Mouse (Mus musculus): ENCODE results near the gene Nrxn1. TPM values are rescaled to one million over a fixed set of nuclear protein-coding genes. Genes with fewer than 3 reads are reported as not detected.

The Nrxn1 gene
- polyA plus RNA-seq, 1 experiment from 2014 or later, result 0.31 TPM

GRCm38 (mm10) chr17:90346735-90347475, 746.0 kb downstream of the Nrxn1 start:
- H3K36me3 ChIP-seq (replicated peaks), result no peaks in the 10 kb centered on the region
- H3K4me1 ChIP-seq (replicated peaks), result no peaks in the 10 kb centered on the region
- ATAC-seq (ENCODE audit: insufficient read depth), result no peak
- H3K9me3 ChIP-seq (replicated peaks), result no peaks in the 10 kb centered on the region
- H3K27ac ChIP-seq (replicated peaks), result no peak overlapping the region
- no peaks in the 10 kb centered on the region for H3K27me3 ChIP-seq
- no peak overlapping the region for H3K4me2 ChIP-seq
- H3K9ac ChIP-seq, result no peak overlapping the region
- no peak overlapping the region for H3K4me3 ChIP-seq (replicated peaks)
- 54% methylated on average over 3 of the region's 3 CpGs for WGBS (ENCODE audit: insufficient replicate concordance)

- no peak for ATAC-seq (ENCODE audit: insufficient read depth)
- no peaks in the 10 kb centered on the region for H3K36me3 ChIP-seq (replicated peaks)
- H3K4me3 ChIP-seq (replicated peaks), result no peak overlapping the region
- H3K9me3 ChIP-seq (replicated peaks), result no peaks in the 10 kb centered on the region
- no peak overlapping the region for H3K9ac ChIP-seq
- no peaks in the 10 kb centered on the region for H3K4me1 ChIP-seq (replicated peaks)
- H3K27ac ChIP-seq (replicated peaks), result no peak overlapping the region
- WGBS (ENCODE audit: insufficient replicate concordance), result 40% methylated on average over 1 of the region's 1 CpGs
- no peak overlapping the region for H3K4me2 ChIP-seq
- H3K27me3 ChIP-seq, result no peaks in the 10 kb centered on the region
Observed at GRCm38 (mm10) chr17:90333445-90333844, 759.4 kb downstream of the Nrxn1 start.

GRCm38 (mm10) chr17:90323674-90324073, 769.2 kb downstream of the Nrxn1 start:
- H3K36me3 ChIP-seq (replicated peaks), result no peaks in the 10 kb centered on the region
- H3K9me3 ChIP-seq (replicated peaks), result no peaks in the 10 kb centered on the region
- H3K4me3 ChIP-seq (replicated peaks), result no peak overlapping the region
- H3K27me3 ChIP-seq, result no peaks in the 10 kb centered on the region
- no peak overlapping the region for H3K9ac ChIP-seq
- ATAC-seq (ENCODE audit: insufficient read depth), result no peak
- no peaks in the 10 kb centered on the region for H3K4me1 ChIP-seq (replicated peaks)
- no peak overlapping the region for H3K27ac ChIP-seq (replicated peaks)
- 61% methylated on average over 6 of the region's 6 CpGs for WGBS (ENCODE audit: insufficient replicate concordance)
- H3K4me2 ChIP-seq, result no peak overlapping the region

- Histone ChIP-seq H3K27me3 (no peaks in the 10 kb centered on the region), H3K27ac (replicated peaks) (no peak overlapping the region), H3K4me2 (no peak overlapping the region), H3K9ac (no peak overlapping the region), H3K4me3 (replicated peaks) (no peak overlapping the region), H3K9me3 (replicated peaks) (no peaks in the 10 kb centered on the region), H3K4me1 (replicated peaks) (no peaks in the 10 kb centered on the region), H3K36me3 (replicated peaks) (no peaks in the 10 kb centered on the region)
- 36% methylated on average over 4 of the region's 4 CpGs for WGBS (ENCODE audit: insufficient replicate concordance)
- ATAC-seq (ENCODE audit: insufficient read depth), result no peak
Observed at GRCm38 (mm10) chr17:90272225-90272624, 820.6 kb downstream of the Nrxn1 start.

GRCm38 (mm10) chr17:90271165-90271564, 821.7 kb downstream of the Nrxn1 start:
- Histone ChIP-seq H3K27me3 (no peaks in the 10 kb centered on the region), H3K9ac (no peak overlapping the region), H3K4me1 (replicated peaks) (no peaks in the 10 kb centered on the region), H3K9me3 (replicated peaks) (no peaks in the 10 kb centered on the region), H3K36me3 (replicated peaks) (no peaks in the 10 kb centered on the region), H3K4me3 (replicated peaks) (no peak overlapping the region), H3K27ac (replicated peaks) (no peak overlapping the region), H3K4me2 (no peak overlapping the region)
- no peak for ATAC-seq (ENCODE audit: insufficient read depth)
- WGBS (ENCODE audit: insufficient replicate concordance), result 19% methylated on average over 4 of the region's 4 CpGs

- no peaks in the 10 kb centered on the region for H3K4me1 ChIP-seq (replicated peaks)
- no peak for ATAC-seq (ENCODE audit: insufficient read depth)
- WGBS (ENCODE audit: insufficient replicate concordance), result 58% methylated on average over 2 of the region's 2 CpGs
- no peak overlapping the region for H3K4me2 ChIP-seq
- no peaks in the 10 kb centered on the region for H3K36me3 ChIP-seq (replicated peaks)
- H3K9me3 ChIP-seq (replicated peaks), result no peaks in the 10 kb centered on the region
- no peak overlapping the region for H3K27ac ChIP-seq (replicated peaks)
- no peak overlapping the region for H3K4me3 ChIP-seq (replicated peaks)
- H3K9ac ChIP-seq, result no peak overlapping the region
- H3K27me3 ChIP-seq, result no peaks in the 10 kb centered on the region
Observed at GRCm38 (mm10) chr17:90269143-90269542, 823.7 kb downstream of the Nrxn1 start.

GRCm38 (mm10) chr17:90253451-90254131, 839.3 kb downstream of the Nrxn1 start:
- WGBS (ENCODE audit: insufficient replicate concordance), result 42% methylated on average over 5 of the region's 5 CpGs
- ATAC-seq (ENCODE audit: insufficient read depth), result no peak
- no peaks in the 10 kb centered on the region for H3K9me3 ChIP-seq (replicated peaks)

GRCm38 (mm10) chr17:90252196-90252595, 840.7 kb downstream of the Nrxn1 start:
- Histone ChIP-seq H3K4me2 (no peak overlapping the region), H3K4me3 (replicated peaks) (no peak overlapping the region), H3K27ac (replicated peaks) (no peak overlapping the region), H3K9ac (no peak overlapping the region), H3K36me3 (replicated peaks) (no peaks in the 10 kb centered on the region), H3K9me3 (replicated peaks) (no peaks in the 10 kb centered on the region), H3K27me3 (no peaks in the 10 kb centered on the region), H3K4me1 (replicated peaks) (no peaks in the 10 kb centered on the region)
- no peak for ATAC-seq (ENCODE audit: insufficient read depth)
- 75% methylated on average over 1 of the region's 1 CpGs for WGBS (ENCODE audit: insufficient replicate concordance)

More at GRCm38 (mm10) chr17:90253451-90254131, 839.3 kb downstream of the Nrxn1 start:
- Histone ChIP-seq H3K4me3 (replicated peaks) (no peak overlapping the region), H3K4me1 (replicated peaks) (no peaks in the 10 kb centered on the region), H3K27ac (replicated peaks) (no peak overlapping the region), H3K4me2 (no peak overlapping the region), H3K27me3 (no peaks in the 10 kb centered on the region), H3K36me3 (replicated peaks) (no peaks in the 10 kb centered on the region), H3K9ac (no peak overlapping the region)

- no peak for ATAC-seq (ENCODE audit: insufficient read depth)
- H3K4me3 ChIP-seq (replicated peaks), result no peak overlapping the region
- H3K27me3 ChIP-seq, result no peaks in the 10 kb centered on the region
- 64% methylated on average over 7 of the region's 7 CpGs for WGBS (ENCODE audit: insufficient replicate concordance)
- no peak overlapping the region for H3K27ac ChIP-seq (replicated peaks)
- H3K9me3 ChIP-seq (replicated peaks), result no peaks in the 10 kb centered on the region
- H3K4me2 ChIP-seq, result no peak overlapping the region
- no peaks in the 10 kb centered on the region for H3K4me1 ChIP-seq (replicated peaks)
- no peak overlapping the region for H3K9ac ChIP-seq
- H3K36me3 ChIP-seq (replicated peaks), result no peaks in the 10 kb centered on the region
Observed at GRCm38 (mm10) chr17:90247071-90247849, 845.6 kb downstream of the Nrxn1 start.

GRCm38 (mm10) chr17:90244339-90244738, 848.5 kb downstream of the Nrxn1 start:
- no peak overlapping the region for H3K9ac ChIP-seq
- WGBS (ENCODE audit: insufficient replicate concordance), result 47% methylated on average over 2 of the region's 2 CpGs
- no peak for ATAC-seq (ENCODE audit: insufficient read depth)

GRCm38 (mm10) chr17:90238964-90239363, 853.9 kb downstream of the Nrxn1 start:
- WGBS (ENCODE audit: insufficient replicate concordance), result 54% methylated on average over 3 of the region's 3 CpGs

More at GRCm38 (mm10) chr17:90244339-90244738, 848.5 kb downstream of the Nrxn1 start:
- H3K27me3 ChIP-seq, result no peaks in the 10 kb centered on the region
- H3K4me1 ChIP-seq (replicated peaks), result no peaks in the 10 kb centered on the region
- no peak overlapping the region for H3K4me3 ChIP-seq (replicated peaks)
- H3K27ac ChIP-seq (replicated peaks), result no peak overlapping the region
- H3K4me2 ChIP-seq, result no peak overlapping the region
- H3K9me3 ChIP-seq (replicated peaks), result no peaks in the 10 kb centered on the region
- no peaks in the 10 kb centered on the region for H3K36me3 ChIP-seq (replicated peaks)

More at GRCm38 (mm10) chr17:90238964-90239363, 853.9 kb downstream of the Nrxn1 start:
- Histone ChIP-seq H3K4me1 (replicated peaks) (no peaks in the 10 kb centered on the region), H3K9me3 (replicated peaks) (no peaks in the 10 kb centered on the region), H3K4me3 (replicated peaks) (no peak overlapping the region), H3K27ac (replicated peaks) (no peak overlapping the region), H3K9ac (no peak overlapping the region), H3K36me3 (replicated peaks) (no peaks in the 10 kb centered on the region), H3K4me2 (no peak overlapping the region), H3K27me3 (no peaks in the 10 kb centered on the region)
- no peak for ATAC-seq (ENCODE audit: insufficient read depth)
